Mouse (Mus musculus) skeletal muscle tissue, adult 2 months (tissue): Measurements from ENCODE around the gene Lrrc8d.

Source experiments
- DNase-seq: peaks from one replicate; pipeline ENCODE4 v3.0.0-alpha.2; 2012; ENCODE audit warnings: low read depth, low spot score

Gene Lrrc8d

GRCm38 (mm10) chr5:105764369-105764768 lies 64.6 kb downstream of the Lrrc8d start:
- DNase-seq: no peak

DNA sequence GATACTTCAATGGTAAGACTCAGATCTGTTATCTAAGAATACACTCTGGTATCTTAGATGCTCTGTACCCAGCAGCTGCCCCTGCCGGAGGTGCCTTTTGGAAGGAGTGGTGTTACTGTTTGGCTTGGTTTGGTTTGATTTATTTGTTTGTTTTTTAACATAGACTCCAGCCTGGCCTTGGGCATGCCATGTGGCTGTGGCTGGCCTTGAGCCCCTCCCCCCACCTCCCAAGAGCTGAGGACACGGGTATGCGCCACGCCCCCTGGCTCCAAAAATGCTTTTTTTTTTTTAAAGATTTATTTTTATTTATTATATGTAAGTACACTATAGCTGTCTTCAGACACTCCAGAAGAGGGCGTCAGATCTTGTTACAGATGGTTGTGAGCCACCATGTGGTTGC lies 65.6 kb downstream of the Lrrc8d start:
- DNase-seq: no peak

GRCm38 (mm10) chr5:105776368-105776767 lies 76.6 kb downstream of the Lrrc8d start:
- no peak for DNase-seq

GRCm38 (mm10) chr5:105776978-105777593 lies 77.3 kb downstream of the Lrrc8d start:
- DNase-seq: no peak

GRCm38 (mm10) chr5:105777645-105778044 lies 77.9 kb downstream of the Lrrc8d start:
- DNase-seq: no peak

DNA sequence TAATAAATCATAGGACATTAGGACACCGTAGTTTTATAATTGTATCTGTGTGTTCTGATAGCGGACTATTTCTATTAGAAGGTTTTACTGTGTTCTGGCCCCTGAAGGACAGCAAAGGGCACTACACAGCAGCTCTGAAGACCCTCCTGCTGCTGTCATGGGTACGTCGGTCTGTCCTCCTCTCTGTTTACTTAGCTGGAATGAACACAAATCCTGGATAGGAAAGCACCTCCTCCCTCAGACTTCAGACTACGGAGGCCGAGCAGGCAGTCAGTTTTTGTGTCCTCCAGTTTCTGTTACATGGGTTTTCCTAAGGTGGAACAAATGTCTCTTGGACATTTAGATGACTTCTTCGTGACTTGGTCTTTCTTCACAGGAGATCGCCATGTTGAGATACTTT lies 78.4 kb downstream of the Lrrc8d start:
- DNase-seq: no peak

GRCm38 (mm10) chr5:105778723-105779122 lies 79.0 kb downstream of the Lrrc8d start:
- no peak for DNase-seq

DNA sequence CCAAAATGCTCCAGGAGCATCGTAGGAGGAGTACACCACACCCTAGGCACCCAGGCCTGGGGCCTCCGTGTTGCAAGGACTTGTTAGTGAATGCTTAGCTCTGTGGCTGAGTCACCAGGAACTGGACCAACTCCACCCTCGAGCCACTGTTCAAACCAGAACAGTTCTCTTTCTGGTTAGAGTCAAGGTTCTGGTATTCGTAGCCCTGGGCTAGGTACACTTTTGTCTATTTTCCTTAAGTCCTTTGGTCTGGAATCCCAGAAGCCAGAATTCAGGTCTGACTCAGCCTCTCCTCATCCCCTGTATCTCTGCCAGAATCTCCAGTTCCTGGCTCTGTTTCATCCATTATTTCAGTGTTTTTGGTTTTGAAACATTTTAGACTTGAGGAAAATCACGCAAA lies 79.6 kb downstream of the Lrrc8d start:
- DNase-seq: peak; percentile 42

DNA sequence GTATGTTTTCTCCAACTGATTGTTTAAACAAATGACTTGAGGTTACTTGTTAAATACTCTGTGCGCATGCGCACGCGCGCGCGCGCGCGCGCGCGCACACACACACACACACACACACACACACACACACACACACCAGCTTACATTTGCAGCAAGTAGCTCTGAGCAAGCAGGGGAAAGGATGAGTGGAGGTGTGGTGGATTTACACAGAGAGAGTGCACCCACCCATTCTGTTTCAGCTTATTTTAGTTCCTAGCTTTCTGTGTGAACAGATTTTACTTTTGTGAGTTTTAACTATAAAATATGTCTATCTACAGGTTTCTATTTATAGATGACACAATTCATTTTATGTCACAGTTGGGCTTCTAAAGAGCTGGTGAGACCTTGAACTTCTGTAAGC lies 84.1 kb downstream of the Lrrc8d start:
- DNase-seq: no peak

- DNase-seq: no peak
Observed at GRCm38 (mm10) chr5:105784724-105785123, 85.0 kb downstream of the Lrrc8d start.

- peak; percentile 38 for DNase-seq
Observed at GRCm38 (mm10) chr5:105787577-105787976, 87.8 kb downstream of the Lrrc8d start.

DNA sequence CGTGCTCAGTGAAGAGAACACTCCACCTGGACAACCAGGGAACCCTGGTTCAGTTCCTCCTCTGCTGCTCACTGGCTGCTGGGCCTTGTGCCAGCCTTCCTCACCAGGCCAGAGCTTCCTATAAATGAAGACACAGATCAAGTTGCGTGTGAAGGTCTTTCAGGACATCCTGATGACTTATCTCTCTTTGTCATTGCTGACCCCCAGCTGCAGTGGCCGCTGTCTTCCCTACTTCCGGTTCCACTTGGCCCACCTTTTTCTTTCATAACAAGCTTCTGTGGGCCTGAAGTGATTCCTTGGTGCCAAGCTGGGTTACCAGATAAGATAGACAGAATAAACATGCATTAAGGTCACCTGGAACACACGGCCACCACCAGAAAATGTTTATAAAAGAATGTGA lies 90.0 kb downstream of the Lrrc8d start:
- DNase-seq: no peak

DNA sequence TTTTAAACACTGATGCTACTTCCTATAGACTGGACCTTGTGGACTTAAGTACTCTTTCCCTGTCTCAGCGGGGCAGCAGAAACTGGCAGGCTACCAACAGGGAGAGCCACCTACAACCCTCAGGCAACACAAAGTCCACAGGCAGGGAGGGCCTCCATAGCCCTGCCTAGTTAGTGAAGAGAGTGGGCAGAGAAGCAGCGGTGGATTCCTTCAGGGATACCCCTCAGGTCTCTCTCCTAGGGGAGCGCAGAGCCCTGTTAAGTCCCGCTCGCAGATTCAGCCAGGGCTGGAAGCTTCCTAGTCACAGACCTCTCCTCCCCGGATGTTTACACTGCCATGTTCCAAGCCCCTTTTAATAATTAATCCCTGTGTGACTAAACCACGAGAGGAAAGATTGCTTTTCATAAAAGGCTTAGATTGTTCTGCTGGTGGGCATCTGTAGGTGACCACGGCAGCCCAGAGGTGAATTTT lies 92.6 kb downstream of the Lrrc8d start:
- DNase-seq: no peak

- peak; percentile 32 for DNase-seq
Observed at GRCm38 (mm10) chr5:105792853-105793547, 93.2 kb downstream of the Lrrc8d start.

DNA sequence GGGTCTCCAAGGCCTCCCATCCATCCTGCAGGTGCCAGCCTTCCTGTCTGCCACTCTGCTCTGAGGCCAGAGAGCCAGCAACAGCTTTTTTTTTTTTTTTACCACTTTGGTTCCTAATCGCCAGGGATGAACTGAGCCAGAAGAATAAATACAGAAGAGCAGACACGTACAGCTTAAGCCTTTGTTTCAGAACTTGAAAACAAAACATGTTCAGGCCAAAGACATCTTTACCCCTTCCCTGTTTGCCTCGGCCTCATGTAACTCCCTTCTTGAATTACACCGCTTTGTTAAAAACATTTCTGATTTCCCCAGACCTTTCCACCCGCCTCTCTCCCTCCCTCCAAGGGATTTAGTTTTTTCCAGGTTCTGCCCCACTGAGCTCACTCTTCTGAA lies 93.8 kb downstream of the Lrrc8d start:
- DNase-seq: no peak

- DNase-seq: no peak
Observed at GRCm38 (mm10) chr5:105798421-105798820, 98.7 kb downstream of the Lrrc8d start.

DNA sequence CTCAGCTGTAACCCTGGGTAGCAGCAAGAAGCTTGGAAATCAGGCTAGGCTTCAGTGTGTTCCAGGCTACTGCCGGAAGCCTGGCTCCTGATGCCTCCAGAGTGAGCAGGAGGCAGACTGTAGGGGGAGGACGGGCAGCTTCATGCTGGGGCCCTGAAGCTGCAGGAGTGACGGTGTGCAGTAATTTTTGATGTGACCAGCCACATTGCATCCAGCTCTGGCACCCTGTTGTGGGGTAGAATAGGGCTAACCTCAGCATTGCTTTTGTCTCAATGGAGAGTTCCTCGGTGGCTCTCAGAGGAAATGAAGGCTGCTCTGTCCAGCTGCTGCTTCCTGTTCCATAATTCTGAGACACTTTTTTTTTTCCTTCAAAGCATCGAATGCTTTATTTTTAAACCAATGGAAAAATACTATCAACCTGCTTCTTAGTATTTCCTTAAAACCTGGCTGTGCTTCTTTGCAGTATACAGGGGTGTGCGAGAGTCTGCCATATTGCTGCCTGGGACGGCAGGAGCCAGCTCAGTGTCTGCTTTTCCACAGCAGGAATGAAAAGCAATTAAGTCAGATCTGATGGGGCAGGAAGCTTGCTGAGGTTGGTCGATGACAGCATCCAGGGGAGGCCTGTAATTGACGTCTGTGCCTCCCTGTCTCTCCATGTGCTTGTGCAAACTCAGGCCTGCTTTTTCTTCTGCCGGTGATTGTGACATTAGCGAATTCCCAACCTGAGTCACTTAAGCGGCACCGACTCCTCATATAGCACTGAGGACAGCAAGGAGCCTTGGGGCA lies 100.3 kb downstream of the Lrrc8d start:
- no peak for DNase-seq

- DNase-seq: no peak
Observed at GRCm38 (mm10) chr5:105801031-105801529, 101.3 kb downstream of the Lrrc8d start.

DNA sequence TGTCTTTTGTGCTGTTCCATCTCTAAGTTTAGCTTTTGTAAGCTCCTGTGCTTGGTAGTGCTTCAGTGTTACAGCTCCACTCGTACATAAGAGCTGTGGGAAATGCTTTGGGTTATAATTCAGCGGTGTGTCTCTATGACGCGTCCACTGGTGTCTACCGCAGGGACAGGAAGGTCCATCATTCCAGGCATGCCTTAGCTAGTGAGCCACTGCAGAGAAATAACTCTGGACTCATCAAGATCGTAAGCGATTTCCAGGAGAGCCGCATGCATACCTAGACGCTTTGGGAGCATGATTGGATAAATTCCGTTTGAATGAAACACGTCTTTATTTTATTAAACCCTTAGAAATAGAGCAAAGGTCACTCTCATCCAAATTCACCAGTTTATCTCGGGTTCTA lies 106.2 kb downstream of the Lrrc8d start:
- DNase-seq: no peak

DNA sequence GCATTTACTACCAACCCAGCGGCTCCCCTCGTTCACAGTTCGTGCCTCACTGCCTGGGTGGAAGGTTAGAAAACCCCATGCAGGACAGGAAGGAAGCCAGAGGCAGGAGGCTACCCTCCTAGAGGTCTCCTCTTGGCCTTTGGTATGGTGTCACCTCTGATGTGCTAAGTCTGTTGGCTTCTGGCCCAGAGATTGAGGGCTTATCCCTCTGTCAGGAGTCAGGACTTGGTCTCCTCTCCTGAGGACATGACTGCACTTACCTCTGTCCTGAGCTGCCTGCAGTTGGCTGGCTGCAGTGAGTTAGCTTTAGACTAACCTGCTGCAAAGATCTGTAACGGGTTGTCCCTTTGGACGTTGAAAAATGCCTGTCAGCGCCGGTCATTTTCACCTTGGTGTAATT lies 107.7 kb downstream of the Lrrc8d start:
- no peak for DNase-seq

- no peak for DNase-seq
Observed at GRCm38 (mm10) chr5:105809056-105809455, 109.3 kb downstream of the Lrrc8d start.

- DNase-seq: no peak
Observed at GRCm38 (mm10) chr5:105813036-105813435, 113.3 kb downstream of the Lrrc8d start.
